Mouse (Mus musculus) layer of hippocampus, adult 8-10 months (tissue): Measurements from ENCODE around the gene Tmem54. TPM values are rescaled to one million over a fixed set of nuclear protein-coding genes. Genes with fewer than 3 reads are reported as not detected.

Experiments used
- DNase-seq, 2 experiments: peaks; one replicate each; pipeline ENCODE4 v3.0.0; 2022; ENCODE audit warnings: low spot score in 2 of 2
- total RNA-seq, 4 experiments: library from RNA; stranded (reverse); gene quantifications; 2 replicates each; pipeline ENCODE4 v1.2.4; 2022

Gene Tmem54
- total RNA-seq, 4 experiments from 2014 or later, result not detected

- DNase-seq, result no peak
These were observed 42.3 kb downstream of the Tmem54 start for GRCm38 (mm10) chr4:129147552-129148103.

GRCm38 (mm10) chr4:129149321-129149720, 44.0 kb downstream of the Tmem54 start:
- no peak for DNase-seq

GRCm38 (mm10) chr4:129151276-129151811, 46.0 kb downstream of the Tmem54 start:
- DNase-seq, result no peak

GRCm38 (mm10) chr4:129157541-129157940, 52.2 kb downstream of the Tmem54 start:
- no peak for DNase-seq

GRCm38 (mm10) chr4:129158549-129158948, 53.2 kb downstream of the Tmem54 start:
- DNase-seq, result no peak

GRCm38 (mm10) chr4:129161076-129161475, 55.7 kb downstream of the Tmem54 start:
- no peak for DNase-seq

Other genes with a start within 250 kb of the Tmem54 start
- gene Trim62, start 222.0 kb upstream of the Tmem54 start, total RNA-seq, result 10 to 100 TPM; 14.2 to 17.7 (median 16.5) TPM
- gene Azin2, start 143.1 kb upstream of the Tmem54 start, total RNA-seq, result 10 to 100 TPM; 38.0 to 45.0 (median 43.4) TPM
- gene Ak2, start 113.6 kb upstream of the Tmem54 start, total RNA-seq, result 10 to 100 TPM; 26.3 to 32.0 (median 27.8) TPM
- gene Rnf19b, start 47.3 kb upstream of the Tmem54 start, total RNA-seq, result 10 to 100 TPM; 38.6 to 49.5 (median 41.8) TPM
- gene Hpca, start 16.5 kb downstream of the Tmem54 start, total RNA-seq, result 1,000 to 10,000 TPM; 1,891 to 2,020 (median 1,922) TPM
- 10 to 100 TPM; 65.6 to 77.6 (median 69.9) TPM for gene Fndc5, start 31.5 kb downstream of the Tmem54 start, total RNA-seq
- gene S100pbp, start 84.2 kb downstream of the Tmem54 start, total RNA-seq, result 10 to 100 TPM; 33.2 to 41.3 (median 39.6) TPM
- 10 to 100 TPM; 85.5 to 91.6 (median 87.1) TPM for gene Yars, start 84.2 kb downstream of the Tmem54 start, total RNA-seq
- gene C77080, start 155.9 kb downstream of the Tmem54 start, total RNA-seq, result 10 to 100 TPM; 10.1 to 12.6 (median 11.4) TPM
- gene Sync, start 182.1 kb downstream of the Tmem54 start, total RNA-seq, result 1 to 10 TPM in 3 of 4 experiments, under 1 TPM in 1; 0.63 to 2.2 (median 1.1) TPM
- 100 to 1,000 TPM; 114 to 129 (median 116) TPM for gene Rbbp4, start 229.8 kb downstream of the Tmem54 start, total RNA-seq
- gene Zbtb8os, start 230.1 kb downstream of the Tmem54 start, total RNA-seq, result 10 to 100 TPM; 30.7 to 32.4 (median 31.6) TPM